Mouse (Mus musculus): ENCODE results near the gene Prok2. TPM values are rescaled to one million over a fixed set of nuclear protein-coding genes. Genes with fewer than 3 reads are reported as not detected.

Prok2 gene
- total RNA-seq, 2 experiments from 2014 or later = not detected

Other genes with a start within 250 kb of the Prok2 start
- gene Foxp1, start 203.7 kb downstream of the Prok2 start, total RNA-seq (2021) = 10 to 100 TPM; 52.4 to 60.6 TPM
- 10 to 100 TPM; 25.7 to 28.6 TPM for gene Eif4e3, start 59.6 kb downstream of the Prok2 start, total RNA-seq (2021)
- 1 to 10 TPM; 2.4 to 2.5 TPM for gene Gm20696, start 59.6 kb downstream of the Prok2 start, total RNA-seq (2021)
- 1 to 10 TPM; 3.1 to 4.7 TPM for gene Gpr27, start 33.7 kb downstream of the Prok2 start, total RNA-seq (2021)

Measured in heart, postnatal 10 days (tissue).